9 mouse cellular contexts compared by ENCODE assay signal in genomic region chr9:41581152-41581551, GRCm38 (mm10).
A peak's percentile ranks its signal among the peaks of the same experiment; 100 is the strongest.
DNase-seq lines count a peak whose midpoint lies in the region; ATAC-seq and TF ChIP-seq lines count a peak whose summit lies in the region.
"Had no signal": no experiment of that assay in that cellular context is flagged by ENCODE, and none has a peak within 500 bp of the region (broad histone marks: within the 10 kb centered on the region; RNA-seq: fewer than 3 reads in every experiment).

No protein-coding gene starts in this region.

- ATAC-seq in forebrain, postnatal 0 days, result peak; percentile 21
- peak; percentile 51; the same call in 1 of the 2 replicates for ATAC-seq in intestine, embryonic 16.5 days

- no peaks in the 10 kb centered on the region for H3K27me3 ChIP-seq in forebrain, postnatal 0 days (ENCODE audit: insufficient read depth, low read length)
- no peaks in the 10 kb centered on the region for H3K27me3 ChIP-seq in intestine, embryonic 16.5 days (replicated peaks; ENCODE audit: control insufficient read depth, insufficient read depth, low read length)

- H3K9me3 ChIP-seq in forebrain, postnatal 0 days (ENCODE audit: low read length), result no peaks in the 10 kb centered on the region
- H3K9me3 ChIP-seq in intestine, embryonic 16.5 days (ENCODE audit: control insufficient read depth, low read length), result no peaks in the 10 kb centered on the region
- H3K9me3 ChIP-seq: G1E had no signal

- under 1% methylated on average over 14 of the region's 14 CpGs for WGBS in forebrain, postnatal 0 days
- WGBS in intestine, embryonic 16.5 days, result under 1% methylated on average over 14 of the region's 14 CpGs

- peak overlapping the region; percentile 99 for H3K27ac ChIP-seq in forebrain, postnatal 0 days (ENCODE audit: low read depth, low read length)
- peak overlapping the region; percentile 95 for H3K27ac ChIP-seq in intestine, embryonic 16.5 days (ENCODE audit: low read length)

- peaks cover 20% of the 10 kb centered on the region; the same call in 1 of the 2 replicates for H3K4me1 ChIP-seq in forebrain, postnatal 0 days (ENCODE audit: insufficient read depth)
- peaks cover 1% of the 10 kb centered on the region for H3K4me1 ChIP-seq in intestine, embryonic 16.5 days (ENCODE audit: control insufficient read depth, insufficient read depth, low read length)

- TF ChIP-seq CTCF in forebrain, postnatal 0 days (IDR thresholded peaks at IDR 0.05; ENCODE audit: low read depth), result no peak

- H3K4me3 ChIP-seq in forebrain, postnatal 0 days (ENCODE audit: low read depth, low read length), result peak overlapping the region; percentile 81
- peak overlapping the region; percentile 63 for H3K4me3 ChIP-seq in intestine, embryonic 16.5 days (ENCODE audit: low read length)

- DNase-seq in kidney, adult 18-20 months, result peak; percentile 5
- DNase-seq in kidney, adult 8-10 months, result no peak
- DNase-seq in adrenal gland, postnatal 10 days, result peak; percentile 58
- peak; percentile 74 for DNase-seq in forebrain, postnatal 0 days
- DNase-seq in mesoderm, embryonic 11.5 days (ENCODE audit: low read depth, low spot score), result peak; percentile 62
- DNase-seq in testis, postnatal 14 days (ENCODE audit: low spot score), result peak; percentile 23
- no peak for DNase-seq in thymus, postnatal 10 days (ENCODE audit: low spot score in 2 of 2)

- H3K36me3 ChIP-seq in forebrain, postnatal 0 days (ENCODE audit: insufficient read depth), result no peaks in the 10 kb centered on the region
- no peaks in the 10 kb centered on the region for H3K36me3 ChIP-seq in intestine, embryonic 16.5 days (ENCODE audit: control insufficient read depth, insufficient read depth, low read length)
- H3K36me3 ChIP-seq: G1E had no signal

- peak overlapping the region; percentile 85 for H3K4me2 ChIP-seq in forebrain, postnatal 0 days (ENCODE audit: low read depth)
- H3K4me2 ChIP-seq in intestine, embryonic 16.5 days (ENCODE audit: low read depth, low read length), result peak overlapping the region; percentile 58

- H3K9ac ChIP-seq in forebrain, postnatal 0 days, result peak overlapping the region; percentile 98
- peak overlapping the region; percentile 73 for H3K9ac ChIP-seq in intestine, embryonic 16.5 days (ENCODE audit: low read depth, low read length)

Comparison
In these comparisons a context has a peak if more than half of its experiments do, and no peak if none do; other contexts are left out.
1. DNase-seq: peak in kidney, adult 18-20 months (single experiment), adrenal gland, postnatal 10 days (single experiment), forebrain, postnatal 0 days (single experiment), mesoderm, embryonic 11.5 days (single experiment) and testis, postnatal 14 days (single experiment); none in kidney, adult 8-10 months (0 of 2) and thymus, postnatal 10 days (0 of 2).